In the genomic region with DNA sequence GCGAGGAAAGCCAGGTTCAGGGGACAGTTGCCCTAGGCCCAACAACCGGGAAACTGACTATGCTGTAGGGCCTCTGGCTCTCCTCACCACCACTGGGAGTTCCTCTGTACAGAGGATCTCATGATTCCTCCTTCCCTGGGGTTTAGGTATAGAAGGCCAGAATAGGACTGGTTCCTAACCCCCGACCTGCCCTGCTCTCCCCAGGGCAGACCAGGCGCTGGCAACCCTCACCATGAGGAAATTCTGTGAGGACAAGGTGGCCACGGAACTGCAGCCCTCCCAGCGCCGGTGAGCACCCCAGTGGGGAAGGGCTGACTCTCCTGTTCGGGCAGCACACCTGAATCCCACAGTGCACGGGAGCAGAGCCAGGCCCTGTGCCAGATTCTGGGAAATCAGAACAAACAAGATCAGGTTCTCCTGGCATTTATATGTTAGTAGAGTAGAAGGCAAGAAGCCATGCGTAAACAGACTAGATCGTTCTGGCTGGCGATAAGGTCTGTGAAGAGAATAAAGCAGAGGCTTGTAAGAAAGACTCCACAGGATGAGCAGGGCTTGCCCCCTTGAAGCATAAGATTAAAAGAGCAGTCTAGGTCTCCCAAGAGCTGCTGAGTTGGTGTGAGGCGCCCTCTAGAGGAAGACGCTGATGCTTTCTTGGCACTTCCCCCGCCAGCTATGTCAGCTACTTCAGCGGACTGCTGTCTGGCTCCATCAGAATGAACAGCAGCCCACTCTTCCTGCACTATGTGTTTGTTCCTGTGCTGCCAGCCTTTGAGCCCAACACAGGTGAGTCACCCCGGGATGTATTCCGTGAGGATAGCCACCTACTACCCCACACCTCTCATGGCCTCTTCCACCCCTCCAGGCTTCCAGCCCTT, we compare ENCODE assay signal across 8 mouse cellular contexts. TPM values are rescaled to one million over a fixed set of nuclear protein-coding genes. Genes with fewer than 3 reads are reported as not detected.
A peak's percentile ranks its signal among the peaks of the same experiment; 100 is the strongest.
DNase-seq lines count a peak whose midpoint lies in the region; ATAC-seq and TF ChIP-seq lines count a peak whose summit lies in the region.

No protein-coding gene starts in this region.

- H3K27me3 ChIP-seq in intestine, embryonic 16.5 days (replicated peaks; ENCODE audit: control insufficient read depth, insufficient read depth, low read length) = no peaks in the 10 kb centered on the region; the same call in 1 of the 2 replicates
- peaks cover 33% of the 10 kb centered on the region for H3K27me3 ChIP-seq in midbrain, embryonic 15.5 days (replicated peaks)
- H3K27me3 ChIP-seq in stomach, postnatal 0 days (ENCODE audit: control insufficient read depth, insufficient read depth, low read length) = no peaks in the 10 kb centered on the region

- no peak for TF ChIP-seq EP300 in stomach, postnatal 0 days (optimal IDR thresholded peaks at IDR 0.05)

- no peak overlapping the region for H3K4me2 ChIP-seq in intestine, embryonic 16.5 days (ENCODE audit: low read depth, low read length)
- H3K4me2 ChIP-seq in midbrain, embryonic 15.5 days = no peak overlapping the region
- no peak overlapping the region for H3K4me2 ChIP-seq in stomach, postnatal 0 days (replicated peaks; ENCODE audit: low read depth)

- WGBS in intestine, embryonic 16.5 days = 52% methylated on average over 18 of the region's 18 CpGs
- 51% methylated on average over 18 of the region's 18 CpGs for WGBS in midbrain, embryonic 15.5 days
- 43% methylated on average over 18 of the region's 18 CpGs for WGBS in stomach, postnatal 0 days

- DNase-seq in urinary bladder, postnatal 25 days (ENCODE audit: low spot score) = peak; percentile 58
- no peak for DNase-seq in urinary bladder, adult 2 months (ENCODE audit: low spot score)
- DNase-seq in cerebellum, adult 9-11 months = peak; percentile 83
- DNase-seq in gastrocnemius, adult 18-20 months (ENCODE audit: low spot score) = peak; percentile 87
- DNase-seq in left cerebral cortex, postnatal 4 days = peak; percentile 87
- DNase-seq in stomach, postnatal 0 days (ENCODE audit: low spot score) = peak; percentile 84

- no peaks in the 10 kb centered on the region for H3K9me3 ChIP-seq in intestine, embryonic 16.5 days (ENCODE audit: control insufficient read depth, low read length)
- no peaks in the 10 kb centered on the region for H3K9me3 ChIP-seq in midbrain, embryonic 15.5 days
- no peaks in the 10 kb centered on the region for H3K9me3 ChIP-seq in stomach, postnatal 0 days (ENCODE audit: control insufficient read depth, low read length)

- intact Hi-C loops in left cerebral cortex, postnatal 4 days (cut with DNase I) = no loop called here

- no peak for ATAC-seq in intestine, embryonic 16.5 days
- ATAC-seq in midbrain, embryonic 15.5 days (replicated peaks) = peak; percentile 12; the same call in 1 of the 2 replicates
- peak; percentile 24 for ATAC-seq in stomach, postnatal 0 days (ENCODE audit: low FRiP score, low TSS enrichment)

- no peak overlapping the region for H3K4me3 ChIP-seq in intestine, embryonic 16.5 days (ENCODE audit: low read length)
- H3K4me3 ChIP-seq in midbrain, embryonic 15.5 days = no peak overlapping the region
- no peak overlapping the region for H3K4me3 ChIP-seq in stomach, postnatal 0 days (ENCODE audit: low read depth, low read length)

- H3K4me1 ChIP-seq in intestine, embryonic 16.5 days (ENCODE audit: control insufficient read depth, insufficient read depth, low read length) = peaks cover 34% of the 10 kb centered on the region
- H3K4me1 ChIP-seq in midbrain, embryonic 15.5 days = peaks cover 21% of the 10 kb centered on the region
- peaks cover 14% of the 10 kb centered on the region for H3K4me1 ChIP-seq in stomach, postnatal 0 days (replicated peaks; ENCODE audit: control insufficient read depth, insufficient read depth)

- TF ChIP-seq CTCF in stomach, postnatal 0 days (IDR thresholded peaks at IDR 0.05; ENCODE audit: low read depth) = peak; percentile 87

- 0 out of 2 replicates have a peak overlapping the region, but pooled peaks have one; percentile 15 for H3K9ac ChIP-seq in intestine, embryonic 16.5 days (ENCODE audit: low read depth, low read length)
- no peak overlapping the region for H3K9ac ChIP-seq in midbrain, embryonic 15.5 days
- H3K9ac ChIP-seq in stomach, postnatal 0 days (ENCODE audit: low read length) = no peak overlapping the region

- H3K27ac ChIP-seq in intestine, embryonic 16.5 days (ENCODE audit: low read length) = no peak overlapping the region
- H3K27ac ChIP-seq in midbrain, embryonic 15.5 days = no peak overlapping the region
- peak overlapping the region; percentile 25; the same call in 1 of the 2 replicates for H3K27ac ChIP-seq in stomach, postnatal 0 days (replicated peaks)

- peaks cover 26% of the 10 kb centered on the region; the same call in 1 of the 2 replicates for H3K36me3 ChIP-seq in intestine, embryonic 16.5 days (ENCODE audit: control insufficient read depth, insufficient read depth, low read length)
- no peaks in the 10 kb centered on the region for H3K36me3 ChIP-seq in midbrain, embryonic 15.5 days (replicated peaks)
- H3K36me3 ChIP-seq in stomach, postnatal 0 days (ENCODE audit: control insufficient read depth, insufficient read depth, low read length) = peaks cover 34% of the 10 kb centered on the region

RNA-seq across cellular contexts. Expression of gene Tns2, which starts 8.7 kb away (rescaled TPM):
- polyA plus RNA-seq in urinary bladder, adult 2 months (2012; rRNA removed) = 69.2 and 107 TPM in 2 replicates
- total RNA-seq in gastrocnemius, adult 18-20 months (2021) = 10 to 100 TPM; 31.3 to 31.6 TPM
- 26.4 and 28.6 TPM in 2 replicates for polyA plus RNA-seq in intestine, embryonic 16.5 days (2015; fragmentation: Nextera tagmentation; extraction: Ambion mirVana)
- 10 to 100 TPM in 1 of 2 experiments, 1 to 10 TPM in 1; 8.5 to 11.4 TPM for total RNA-seq in left cerebral cortex, postnatal 4 days (2021)
- polyA plus RNA-seq in midbrain, embryonic 15.5 days (2015; fragmentation: Nextera tagmentation; extraction: Ambion mirVana) = 8.3 and 12.3 TPM in 2 replicates
- polyA plus RNA-seq in stomach, postnatal 0 days (2015; fragmentation: Nextera tagmentation; extraction: Ambion mirVana) = 11.9 and 15.5 TPM in 2 replicates

RNA-seq across cellular contexts. Expression of gene Spryd3, which starts 27.1 kb away (rescaled TPM):
- polyA plus RNA-seq in urinary bladder, adult 2 months (2012; rRNA removed) = 43.7 and 50.0 TPM in 2 replicates
- 1 to 10 TPM; 4.9 to 7.7 TPM for total RNA-seq in gastrocnemius, adult 18-20 months (2021)
- 27.5 and 28.0 TPM in 2 replicates for polyA plus RNA-seq in intestine, embryonic 16.5 days (2015; fragmentation: Nextera tagmentation; extraction: Ambion mirVana)
- 100 to 1,000 TPM; 115 to 118 TPM for total RNA-seq in left cerebral cortex, postnatal 4 days (2021)
- polyA plus RNA-seq in midbrain, embryonic 15.5 days (2015; fragmentation: Nextera tagmentation; extraction: Ambion mirVana) = 78.7 and 80.2 TPM in 2 replicates
- polyA plus RNA-seq in stomach, postnatal 0 days (2015; fragmentation: Nextera tagmentation; extraction: Ambion mirVana) = 28.5 and 29.0 TPM in 2 replicates

RNA-seq across cellular contexts. Expression of gene Igfbp6, which starts 35.3 kb away (rescaled TPM):
- polyA plus RNA-seq in urinary bladder, adult 2 months (2012; rRNA removed) = 260 TPM in 2 replicates
- total RNA-seq in gastrocnemius, adult 18-20 months (2021) = 10 to 100 TPM; 32.2 to 50.3 TPM
- polyA plus RNA-seq in intestine, embryonic 16.5 days (2015; fragmentation: Nextera tagmentation; extraction: Ambion mirVana) = 11.8 and 11.9 TPM in 2 replicates
- total RNA-seq in left cerebral cortex, postnatal 4 days (2021) = 1 to 10 TPM; 1.6 to 2.0 TPM
- polyA plus RNA-seq in midbrain, embryonic 15.5 days (2015; fragmentation: Nextera tagmentation; extraction: Ambion mirVana) = 2.6 and 4.3 TPM in 2 replicates
- 30.6 and 39.5 TPM in 2 replicates for polyA plus RNA-seq in stomach, postnatal 0 days (2015; fragmentation: Nextera tagmentation; extraction: Ambion mirVana)

RNA-seq across cellular contexts. Expression of gene Eif4b, which starts 35.3 kb away (rescaled TPM):
- 121 and 170 TPM in 2 replicates for polyA plus RNA-seq in urinary bladder, adult 2 months (2012; rRNA removed)
- 100 to 1,000 TPM; 224 to 227 TPM for total RNA-seq in gastrocnemius, adult 18-20 months (2021)
- polyA plus RNA-seq in intestine, embryonic 16.5 days (2015; fragmentation: Nextera tagmentation; extraction: Ambion mirVana) = 112 and 117 TPM in 2 replicates
- 100 to 1,000 TPM; 206 to 211 TPM for total RNA-seq in left cerebral cortex, postnatal 4 days (2021)
- 87.0 and 89.2 TPM in 2 replicates for polyA plus RNA-seq in midbrain, embryonic 15.5 days (2015; fragmentation: Nextera tagmentation; extraction: Ambion mirVana)
- polyA plus RNA-seq in stomach, postnatal 0 days (2015; fragmentation: Nextera tagmentation; extraction: Ambion mirVana) = 46.5 and 48.4 TPM in 2 replicates

RNA-seq across cellular contexts. Expression of gene Soat2, which starts 41.4 kb away (rescaled TPM):
- polyA plus RNA-seq in urinary bladder, adult 2 months (2012; rRNA removed) = 0.59 and 0.89 TPM in 2 replicates
- total RNA-seq in gastrocnemius, adult 18-20 months (2021) = under 1 TPM in 1 of 2 experiments, not detected in 1; 0.09 TPM
- polyA plus RNA-seq in intestine, embryonic 16.5 days (2015; fragmentation: Nextera tagmentation; extraction: Ambion mirVana) = 25.0 and 31.2 TPM in 2 replicates
- total RNA-seq in left cerebral cortex, postnatal 4 days (2021) = not detected
- polyA plus RNA-seq in midbrain, embryonic 15.5 days (2015; fragmentation: Nextera tagmentation; extraction: Ambion mirVana) = 0.15 TPM in 1 of 2 replicates, not detected in the other
- polyA plus RNA-seq in stomach, postnatal 0 days (2015; fragmentation: Nextera tagmentation; extraction: Ambion mirVana) = 5.9 and 6.0 TPM in 2 replicates
